Mouse (Mus musculus): ENCODE measurements around the gene Slc9a3r2.
"Not testable (repeated sequence)": the region's sequence is repeated elsewhere in the genome, so short reads cannot be mapped to it uniquely, and the experiment has no call there.

Gene Slc9a3r2

DNA sequence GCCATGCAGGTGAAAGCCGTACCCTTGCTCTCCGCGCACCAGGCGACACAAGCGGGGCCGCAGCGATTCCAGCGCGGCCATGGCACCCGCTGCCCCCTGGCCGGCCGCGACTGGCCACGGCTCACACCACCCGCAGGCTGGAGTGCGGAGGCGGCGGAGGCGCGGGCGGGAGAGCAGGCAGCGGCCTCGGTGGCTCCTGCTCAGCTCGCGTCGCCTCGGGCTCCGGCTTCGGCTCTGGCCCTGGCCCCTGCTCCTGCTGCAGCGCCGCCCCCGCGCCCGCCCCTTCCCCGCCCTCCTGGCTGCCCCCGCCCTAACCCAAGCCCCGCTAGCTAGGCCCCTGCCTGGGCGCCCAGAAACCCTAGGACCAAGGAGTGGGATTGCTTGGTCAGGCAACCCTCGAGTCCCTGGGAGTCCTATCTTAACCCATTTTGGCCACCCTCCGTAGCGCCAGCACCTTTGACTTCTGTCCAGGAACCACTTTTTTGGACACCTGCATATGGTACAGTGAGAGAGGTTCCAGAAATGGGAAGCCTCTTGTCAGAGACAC, at the start of gene Slc9a3r2:
Slc9a3r2 (minus strand) TSS at position 258 of the 547 bp plus-strand sequence.
- DNase-seq = peak; percentile 83

DNA sequence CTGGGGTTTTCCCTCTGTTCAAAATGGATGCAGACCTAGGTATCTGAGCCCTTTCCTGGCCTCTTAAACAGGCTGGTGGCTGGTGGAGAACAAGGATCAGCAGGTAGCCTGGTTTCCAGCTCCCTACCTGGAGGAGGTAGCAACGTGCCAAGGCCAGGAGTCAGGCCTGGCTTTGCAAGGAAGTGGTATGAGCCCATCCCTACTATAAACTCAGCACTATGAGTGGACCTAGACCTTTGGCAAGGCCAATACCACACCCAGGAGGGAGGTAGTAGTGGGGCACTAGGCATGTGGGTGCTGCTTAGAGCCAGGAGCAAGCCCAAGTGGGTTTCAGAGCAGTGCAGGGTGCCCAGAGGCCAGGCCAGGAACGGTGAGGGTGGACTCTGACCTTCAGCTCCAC, 49.3 kb upstream of the Slc9a3r2 start:
- no peak for DNase-seq

DNA sequence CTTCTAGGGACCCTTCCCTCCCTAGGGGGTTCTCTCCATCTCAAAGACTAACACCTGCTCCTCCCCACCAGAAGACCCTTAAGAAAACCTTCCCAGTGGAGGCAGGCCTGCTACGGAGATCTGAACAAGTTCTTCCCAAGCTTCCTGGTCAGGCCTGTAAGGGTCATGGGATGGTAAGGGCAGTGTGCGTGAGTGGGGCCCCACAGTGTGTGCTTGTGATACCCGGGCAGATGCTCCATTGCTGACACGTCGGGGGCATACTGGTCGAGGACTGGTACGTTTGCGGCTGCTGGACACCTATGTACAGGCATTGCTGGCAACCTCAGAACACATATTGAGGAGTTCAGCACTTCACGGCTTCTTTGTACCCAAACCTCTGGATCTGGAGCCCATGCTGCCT, 48.6 kb upstream of the Slc9a3r2 start:
- DNase-seq = no peak

DNA sequence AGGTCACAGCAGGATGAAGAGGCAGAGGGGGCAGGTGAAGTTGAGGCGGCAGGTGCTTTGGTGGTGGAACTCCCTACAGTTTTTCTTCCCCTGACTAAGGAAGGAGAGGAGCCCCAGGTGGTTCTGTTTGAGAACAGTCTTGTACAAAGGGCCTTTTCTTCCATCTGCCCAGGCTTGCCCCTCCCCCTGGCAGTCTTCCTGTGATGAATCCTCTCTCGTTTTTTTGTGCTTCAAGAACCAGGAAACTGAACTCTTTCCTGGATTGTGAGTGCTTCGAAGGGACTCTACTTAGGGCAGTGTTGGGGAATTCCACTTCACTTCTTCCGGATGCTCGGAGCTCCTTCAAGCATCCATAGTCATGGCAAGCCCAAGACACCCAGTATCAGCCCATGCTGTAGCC, 47.9 kb upstream of the Slc9a3r2 start:
- peak; percentile 41 for DNase-seq

DNA sequence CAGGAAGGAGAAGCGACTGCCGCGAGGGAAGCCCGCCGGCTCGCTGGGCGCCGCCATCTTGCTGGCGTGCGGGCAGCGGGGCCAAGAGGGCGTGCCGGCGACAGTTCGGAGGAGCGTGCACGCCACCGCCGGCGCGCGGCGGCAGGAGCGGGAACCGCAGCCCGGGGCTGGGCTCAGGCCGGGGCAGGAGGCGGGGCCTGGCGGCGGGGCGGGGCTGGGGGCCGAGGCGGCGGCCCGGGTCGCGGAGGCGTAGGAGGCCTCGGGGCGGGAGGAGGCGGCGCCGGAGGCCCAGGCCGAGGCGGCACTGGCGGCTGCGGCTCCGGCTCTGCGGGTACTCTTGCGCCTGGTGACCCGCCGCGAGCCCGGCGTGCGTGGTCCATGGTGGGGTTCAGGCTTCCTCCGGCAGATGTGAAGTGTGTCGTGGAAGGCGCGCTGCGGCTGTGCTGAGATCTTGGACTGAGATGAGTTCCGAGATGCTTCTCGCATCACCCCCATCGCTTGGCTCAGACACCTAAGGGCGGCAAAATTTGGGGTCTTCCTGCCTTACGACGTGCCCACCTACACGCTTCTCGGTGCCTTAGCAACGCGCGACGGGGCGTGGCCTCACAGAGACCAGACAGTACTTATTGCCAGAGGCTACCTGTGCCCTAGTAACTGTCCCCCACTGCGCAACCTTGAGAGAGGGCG, 46.0 kb upstream of the Slc9a3r2 start, which contains the start of the genes Gfer and Noxo1:
Gfer (minus strand) TSS at position 146 of the 687 bp plus-strand sequence.
Noxo1 (plus strand) TSS at position 224 of the 687 bp plus-strand sequence.
- DNase-seq = peak; percentile 94

DNA sequence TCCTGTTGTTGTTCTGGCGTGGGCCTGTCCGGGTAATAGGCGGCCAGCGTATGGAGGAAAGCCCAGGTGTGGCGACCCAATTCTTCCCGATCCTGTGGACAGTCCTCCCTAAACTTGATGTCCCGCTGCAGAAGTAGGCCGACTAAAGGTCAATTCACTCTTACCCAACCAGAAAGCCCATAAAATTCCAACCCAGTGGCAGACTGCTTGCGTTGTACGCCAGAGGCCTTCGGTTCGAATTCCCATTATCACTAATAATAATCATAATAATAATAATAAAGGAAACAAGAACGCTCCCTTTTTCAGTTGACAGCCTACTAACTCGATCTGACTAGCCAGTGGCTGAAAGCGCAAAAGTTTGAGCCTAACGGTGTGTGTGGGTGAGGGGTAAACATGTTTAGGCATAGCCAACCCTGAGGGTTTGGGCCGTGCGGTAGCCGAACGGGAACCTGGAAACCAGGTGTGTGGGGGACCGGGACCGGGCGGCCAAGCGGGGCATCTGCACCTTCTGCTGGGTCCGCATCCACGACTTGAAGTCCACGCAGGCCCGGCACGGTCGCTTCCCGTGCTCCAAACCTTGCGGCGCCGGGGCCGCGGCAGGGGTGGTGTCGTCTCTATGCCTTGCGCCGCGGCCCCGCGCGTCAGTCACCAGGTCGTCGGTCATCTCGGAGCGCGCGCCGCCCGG, 45.3 kb upstream of the Slc9a3r2 start:
- no peak for DNase-seq

DNA sequence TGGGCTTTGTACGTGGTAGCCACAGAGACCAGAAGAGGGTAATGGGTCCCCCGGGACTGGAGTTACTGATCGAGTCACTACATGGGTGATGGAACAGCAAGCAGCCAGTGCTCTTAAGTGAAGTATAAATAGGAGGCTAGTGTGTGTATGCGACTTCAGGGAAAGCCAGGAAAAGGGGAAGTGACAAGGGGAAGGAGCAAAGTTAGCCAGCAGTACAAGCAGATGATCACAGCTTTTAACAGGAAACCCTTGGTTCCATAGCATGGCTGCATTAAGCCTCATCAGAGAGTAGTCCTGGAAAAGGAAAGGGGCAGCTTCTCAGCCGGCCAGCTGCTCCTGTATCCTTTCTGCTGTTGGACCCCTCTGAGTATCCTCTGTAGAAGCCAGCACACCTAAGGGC, 42.3 kb upstream of the Slc9a3r2 start:
- no peak for DNase-seq

DNA sequence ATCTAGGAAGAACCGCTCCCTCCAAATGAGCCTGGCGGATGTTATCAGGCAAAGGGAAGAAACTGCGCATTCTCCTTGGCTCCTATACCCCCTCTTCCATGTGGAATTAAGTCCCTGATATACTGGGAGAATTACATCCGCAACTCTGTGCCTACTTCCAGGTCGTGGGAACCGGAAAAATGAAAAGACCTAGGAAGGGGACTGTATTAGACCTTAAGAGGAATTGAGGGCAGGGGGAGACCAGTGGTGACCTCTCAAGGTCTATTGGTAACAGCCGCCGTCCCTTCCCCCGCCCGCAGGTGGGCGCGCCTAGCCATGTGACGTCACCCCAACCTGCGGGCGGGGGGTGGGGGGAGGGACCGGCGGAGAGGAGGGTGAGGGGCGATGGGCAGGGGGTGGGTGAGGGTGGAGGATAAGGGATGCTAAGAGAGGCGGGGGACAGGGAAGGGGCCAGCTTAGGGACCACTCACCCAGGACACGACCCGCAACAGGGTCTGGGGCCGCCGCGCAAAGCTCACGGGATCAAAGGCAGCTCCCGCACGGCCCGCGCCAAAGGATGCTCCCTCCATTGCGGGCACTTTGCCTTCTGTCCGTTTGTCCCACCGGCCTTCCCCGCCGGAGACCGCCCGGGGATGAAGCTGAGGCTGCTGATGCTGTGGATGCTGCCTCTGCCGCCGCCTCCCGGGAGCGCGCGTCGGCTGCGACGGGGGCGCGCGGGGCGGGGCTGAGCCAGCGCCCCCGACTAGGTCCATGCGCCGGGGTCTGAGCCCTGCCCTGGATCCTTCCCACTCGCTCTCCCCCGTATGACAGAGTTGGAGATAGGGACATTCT, 39.3 kb upstream of the Slc9a3r2 start, which contains the start of gene Syngr3:
Syngr3 (minus strand) TSS at position 705 of the 831 bp plus-strand sequence.
- DNase-seq = peak; percentile 60

DNA sequence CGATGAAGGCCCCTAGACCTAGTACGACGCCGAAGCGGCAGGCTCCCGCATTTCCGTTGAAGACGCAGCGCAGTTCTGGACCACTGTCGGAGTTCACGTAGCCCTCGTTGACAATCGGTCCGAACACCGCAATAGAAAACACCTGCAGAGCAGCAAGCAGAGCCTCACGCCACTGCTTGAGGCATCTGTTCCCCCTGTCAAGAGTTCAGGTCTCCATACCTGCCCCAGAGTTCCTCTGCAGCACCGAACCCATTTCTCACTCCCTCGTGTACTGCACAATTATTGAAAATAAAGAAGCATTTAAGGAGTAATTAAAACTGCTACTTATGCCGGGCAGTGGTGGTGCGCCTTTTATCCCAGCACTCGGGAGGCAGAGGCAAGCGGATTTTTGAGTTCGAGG, 37.5 kb upstream of the Slc9a3r2 start:
- DNase-seq = no peak

DNA sequence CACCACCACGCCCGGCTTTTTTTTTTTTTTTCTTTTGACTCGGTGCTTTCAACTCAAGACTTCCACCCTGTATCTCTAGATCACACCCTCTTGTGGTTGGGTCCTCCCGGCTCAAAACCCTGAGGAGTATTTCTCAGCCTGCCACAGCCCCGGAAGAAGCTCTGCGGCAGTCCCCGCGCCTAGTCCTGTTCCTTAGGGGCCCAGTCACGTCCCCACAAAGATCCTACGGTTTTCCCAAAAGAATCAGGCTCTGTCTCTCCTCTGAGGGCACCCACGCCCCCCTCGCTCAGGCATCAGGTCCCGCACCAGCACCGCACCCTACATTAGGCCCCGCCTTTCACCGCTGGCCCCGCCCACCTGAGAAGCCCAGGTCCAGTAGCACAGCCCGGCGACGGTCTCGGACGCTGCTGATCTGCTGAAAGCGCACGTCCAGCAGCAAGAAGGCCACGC, 37.0 kb upstream of the Slc9a3r2 start:
- DNase-seq = peak; percentile 63

DNA sequence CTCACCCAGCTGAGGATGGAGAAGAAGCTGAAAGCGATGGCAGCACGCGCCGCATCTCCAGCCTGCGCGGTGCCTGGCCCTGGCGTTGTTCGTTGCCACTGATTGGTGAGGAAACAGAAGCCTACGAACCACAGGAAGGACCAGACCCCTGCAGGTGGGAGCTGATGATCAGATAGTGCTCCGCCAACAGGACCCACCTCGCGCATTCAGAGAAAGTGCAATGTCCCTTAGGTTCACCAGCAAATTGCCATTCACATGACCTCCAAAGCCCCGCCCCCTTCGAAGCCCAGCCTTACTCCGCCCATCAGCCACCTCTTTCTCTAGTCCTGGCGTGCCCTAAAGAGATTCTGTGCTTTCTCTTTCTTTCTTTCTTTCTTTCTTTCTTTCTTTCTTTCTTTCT, 36.4 kb upstream of the Slc9a3r2 start:
- peak; percentile 72 for DNase-seq

DNA sequence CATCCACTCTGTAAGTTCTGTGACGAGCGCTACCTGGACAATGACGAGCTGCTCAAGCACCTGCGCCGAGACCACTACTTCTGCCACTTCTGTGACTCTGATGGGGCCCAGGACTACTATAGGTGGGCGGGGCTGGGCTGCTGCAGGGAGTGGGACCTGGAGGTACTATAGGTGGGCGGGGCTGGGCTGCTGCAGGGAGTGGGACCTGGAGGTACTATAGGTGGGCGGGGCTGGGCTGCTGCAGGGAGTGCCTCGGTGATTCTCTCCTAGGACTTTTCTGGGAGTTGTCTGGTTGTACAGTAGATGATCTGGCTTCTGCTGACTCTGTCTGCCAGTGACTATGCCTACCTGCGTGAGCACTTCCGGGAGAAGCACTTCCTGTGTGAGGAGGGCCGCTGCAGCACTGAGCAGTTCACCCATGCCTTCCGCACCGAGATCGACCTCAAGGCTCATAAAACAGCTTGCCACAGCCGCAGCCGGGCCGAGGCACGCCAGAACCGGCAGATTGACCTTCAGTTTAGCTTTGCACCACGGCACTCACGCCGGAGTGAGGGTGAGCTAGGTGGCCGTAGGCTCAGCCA, 27.5 kb upstream of the Slc9a3r2 start:
- no peak for DNase-seq

DNA sequence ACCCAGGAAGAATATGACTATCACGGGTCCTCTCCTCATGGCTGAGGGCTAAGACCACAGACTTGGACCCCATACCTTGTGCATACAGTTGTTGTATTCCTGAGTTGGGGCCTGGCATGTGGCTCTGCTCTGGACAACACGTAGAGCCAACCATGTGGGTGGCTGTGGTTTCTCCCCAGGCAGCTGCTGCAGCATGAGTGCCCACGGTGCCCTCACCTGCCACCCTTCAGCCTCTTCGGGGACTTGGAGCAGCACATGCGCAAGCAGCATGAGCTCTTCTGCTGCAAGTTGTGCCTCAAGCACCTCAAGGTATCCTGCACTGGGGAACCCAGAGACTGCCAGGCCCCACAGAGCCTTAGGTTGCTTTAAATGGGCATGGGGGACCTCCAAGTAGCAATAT, 26.8 kb upstream of the Slc9a3r2 start:
- DNase-seq = no peak

DNA sequence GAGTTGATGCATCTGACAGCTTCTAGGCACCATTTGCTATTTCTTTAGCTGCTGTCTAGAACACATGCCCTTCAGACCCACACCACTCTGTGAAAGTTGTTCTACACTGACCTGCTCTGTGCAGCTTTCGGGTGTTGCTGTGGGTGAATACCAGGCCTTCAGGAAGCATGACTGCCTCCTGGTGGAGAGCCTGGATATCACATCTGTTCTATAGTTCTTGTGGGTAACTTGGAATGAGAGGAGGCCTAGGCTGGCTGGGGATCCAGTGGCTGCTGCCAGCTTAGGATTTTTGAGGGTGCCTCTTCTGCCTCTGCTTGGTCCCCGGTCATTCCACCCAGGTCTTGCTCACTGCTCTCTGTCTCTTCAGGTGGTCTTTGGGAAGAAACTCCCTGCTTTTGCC, 26.1 kb upstream of the Slc9a3r2 start:
- peak; percentile 70 for DNase-seq

DNA sequence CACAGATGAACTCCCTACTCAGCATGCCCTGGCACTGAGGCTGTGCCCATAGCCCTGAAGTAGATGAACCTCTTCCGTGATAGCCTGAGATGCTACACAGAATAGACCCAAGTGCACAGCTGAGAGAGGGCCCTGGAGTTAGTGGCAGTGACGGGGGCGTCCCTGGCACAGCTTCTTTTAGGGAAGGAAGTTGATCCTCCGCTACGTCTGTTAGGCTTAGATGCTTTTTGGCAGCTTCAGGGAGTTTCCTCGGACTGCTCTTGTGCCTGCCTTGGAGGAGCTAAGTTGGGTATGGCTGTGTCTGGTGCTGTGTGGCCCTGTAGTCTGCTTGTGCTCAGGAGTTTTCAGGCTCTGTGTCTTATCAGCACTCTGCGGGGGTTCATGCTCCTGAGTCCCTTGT, 24.1 kb upstream of the Slc9a3r2 start:
- no peak for DNase-seq

DNA sequence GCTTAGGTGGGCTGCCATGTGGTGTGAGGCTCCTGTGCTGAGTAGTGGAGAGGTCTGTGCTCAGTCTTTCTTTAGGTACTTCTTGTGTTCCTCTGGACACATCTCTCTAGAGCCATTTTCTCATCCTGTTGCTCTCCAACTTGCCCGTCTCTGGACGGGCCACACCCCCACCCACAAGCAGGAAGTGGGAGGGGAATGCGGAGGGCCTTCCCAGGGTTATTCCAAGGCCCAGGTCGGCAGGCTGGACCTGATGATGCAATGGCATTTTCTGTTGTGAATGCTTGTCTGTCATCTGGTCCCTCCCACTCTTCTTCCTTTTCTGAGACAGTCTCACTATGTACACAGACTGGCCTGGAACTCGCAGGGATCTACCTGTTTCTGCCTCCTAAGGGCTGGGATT, 22.0 kb upstream of the Slc9a3r2 start:
- DNase-seq = no peak

DNA sequence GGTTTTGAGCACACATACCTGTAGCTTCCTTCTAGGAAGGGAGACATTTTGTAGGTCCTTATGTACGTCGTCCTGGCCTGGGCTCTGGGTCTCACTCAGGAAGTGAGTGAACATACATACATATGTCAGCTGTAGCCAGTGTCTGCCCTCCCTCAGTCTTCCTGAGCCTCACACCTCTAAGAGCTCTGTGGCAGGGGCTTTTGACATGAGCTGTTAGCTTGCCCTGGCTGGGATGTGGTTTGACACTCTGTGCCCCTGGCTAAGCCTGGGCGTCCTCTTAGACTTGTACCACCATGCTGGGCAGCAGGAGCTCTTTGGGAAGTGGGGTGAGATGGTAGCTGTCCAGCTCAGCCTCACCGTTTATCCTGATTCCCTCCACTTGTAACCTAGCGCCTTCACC, 21.2 kb upstream of the Slc9a3r2 start:
- DNase-seq = no peak

DNA sequence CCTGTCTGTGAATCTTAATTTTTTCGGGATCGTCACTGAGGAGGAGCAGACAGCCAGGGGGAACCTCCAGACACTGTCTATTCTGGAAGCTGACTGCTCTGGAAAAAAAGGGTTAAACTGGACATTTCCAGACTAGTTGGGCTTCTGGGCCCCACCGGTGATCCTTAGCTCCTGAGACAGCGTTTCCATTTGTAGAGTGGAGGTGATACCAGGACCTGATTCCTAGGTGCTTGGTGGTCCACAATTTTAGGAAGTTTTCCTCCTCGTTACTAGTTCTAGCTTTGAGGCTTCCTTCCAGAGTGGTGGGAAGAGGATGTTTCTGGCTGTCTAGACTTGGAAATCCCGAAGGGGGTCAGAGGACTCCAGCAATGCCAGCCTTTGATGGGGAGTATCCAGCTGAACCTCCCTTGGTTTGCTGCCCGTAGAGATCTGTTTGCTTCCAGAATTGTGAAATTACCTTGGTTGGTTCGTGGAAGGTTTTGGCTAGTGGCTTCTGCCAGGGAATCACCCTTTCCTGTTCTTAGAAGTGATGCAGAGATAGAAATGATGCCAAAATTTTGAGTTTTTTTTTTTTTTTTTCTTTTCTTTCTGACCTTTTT, 20.2 kb upstream of the Slc9a3r2 start:
- no peak for DNase-seq

DNA sequence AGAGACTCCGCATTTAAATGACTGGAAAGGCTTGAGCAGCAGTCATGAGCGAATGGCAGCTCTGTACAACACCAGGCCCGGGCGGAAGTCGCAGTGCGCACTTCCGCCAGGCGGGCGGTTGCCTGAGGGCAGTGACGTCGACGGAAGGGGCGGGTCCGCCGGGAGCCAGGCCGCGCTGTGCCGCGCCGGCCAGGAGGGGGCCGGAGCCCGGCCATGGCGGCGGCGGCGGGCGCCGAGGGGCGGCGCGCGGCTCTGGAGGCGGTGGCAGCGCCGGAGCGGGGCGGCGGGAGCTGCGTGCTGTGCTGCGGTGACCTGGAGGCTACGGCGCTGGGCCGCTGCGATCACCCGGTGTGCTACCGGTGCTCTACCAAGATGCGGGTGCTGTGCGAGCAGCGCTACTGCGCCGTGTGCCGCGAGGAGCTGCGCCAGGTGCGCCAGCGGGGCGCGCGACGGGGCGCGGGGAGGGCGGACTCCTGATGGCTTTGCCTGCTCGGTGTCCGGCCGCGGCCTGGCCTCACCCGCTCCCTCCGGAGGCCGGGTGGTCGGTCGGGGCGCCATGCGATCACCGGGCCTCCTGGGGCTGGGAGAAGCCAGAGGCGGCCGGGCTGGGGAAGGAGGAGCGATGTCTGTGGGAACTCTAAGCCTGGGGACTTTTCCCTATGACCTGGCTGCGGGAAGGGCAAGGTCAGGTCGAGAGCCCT, 19.6 kb upstream of the Slc9a3r2 start, which contains the start of gene Zfp598:
Zfp598 (plus strand) TSS at position 143 of the 701 bp plus-strand sequence.
- peak; percentile 97 for DNase-seq

DNA sequence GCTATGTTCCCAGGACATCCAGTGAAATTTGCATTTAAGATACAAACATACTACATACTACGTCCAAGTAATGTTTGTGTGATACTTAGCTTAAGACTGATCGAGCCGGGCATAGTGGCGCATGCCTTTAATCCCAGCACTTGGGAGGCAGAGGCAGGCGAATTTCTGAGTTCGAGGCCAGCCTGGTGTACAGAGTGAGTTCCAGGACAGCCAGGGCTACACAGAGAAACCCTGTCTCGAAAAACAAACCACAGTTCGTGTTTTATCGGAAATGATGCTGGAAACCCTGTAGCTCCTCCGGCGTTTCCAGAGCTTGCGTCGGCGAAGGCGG, 19.1 kb upstream of the Slc9a3r2 start:
- not testable (repeated sequence) for DNase-seq

DNA sequence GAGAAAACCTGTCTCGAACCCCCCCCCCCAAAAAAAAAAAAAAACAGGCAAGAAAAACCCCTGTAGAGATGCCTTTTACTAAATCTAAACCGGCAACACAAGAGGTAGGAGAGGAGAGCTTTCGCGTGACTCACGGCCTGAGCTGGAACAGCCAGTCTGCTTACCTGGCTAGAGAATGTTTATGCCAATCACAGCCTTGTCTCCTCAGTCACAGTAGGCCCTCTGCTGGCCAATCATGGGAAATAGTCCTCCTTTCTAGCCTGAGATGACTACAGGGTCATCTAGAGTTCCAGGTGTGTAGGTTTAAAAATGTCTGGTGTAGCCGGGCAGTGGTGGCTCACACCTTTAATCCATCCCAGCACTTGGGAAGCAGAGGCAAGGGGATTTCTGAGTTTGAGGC, 17.3 kb upstream of the Slc9a3r2 start:
- peak; percentile 56 for DNase-seq

DNA sequence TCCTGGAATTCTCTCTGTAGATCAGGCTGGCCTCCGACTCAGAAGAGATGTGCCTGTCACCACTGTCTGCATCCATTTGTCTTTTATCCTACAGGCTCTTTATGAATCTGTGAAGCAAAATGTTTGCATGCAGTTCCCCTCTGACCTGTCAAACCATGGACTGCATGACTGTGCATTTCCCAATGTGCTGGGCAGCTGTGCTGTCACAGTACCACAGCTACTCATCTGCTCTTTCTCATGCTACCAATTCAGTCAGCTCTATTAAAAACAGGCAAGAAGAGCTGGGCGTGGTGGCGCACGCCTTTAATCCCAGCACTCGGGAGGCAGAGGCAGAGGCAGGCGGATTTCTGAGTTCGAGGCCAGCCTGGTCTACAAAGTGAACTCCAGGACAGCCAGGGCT, 16.9 kb upstream of the Slc9a3r2 start:
- not testable (repeated sequence) for DNase-seq
